Mouse (Mus musculus): Measurements from ENCODE around the gene Upk1b. TPM values are rescaled to one million over a fixed set of nuclear protein-coding genes. Genes with fewer than 3 reads are reported as not detected.

The Upk1b gene
- total and polyA plus RNA-seq, 2 experiments: 0.18 to 0.37 TPM

GRCm38 (mm10) chr16:38769529-38769928, 30.6 kb downstream of the Upk1b start:
- Histone ChIP-seq H3K27ac (replicated peaks; ENCODE audit: insufficient read depth, low read depth, low read length) (no peak overlapping the region), H3K27me3 (ENCODE audit: control insufficient read depth, insufficient read depth, low read length) (no peaks in the 10 kb centered on the region), H3K4me3 (ENCODE audit: insufficient read depth, low read depth, low read length) (no peak overlapping the region), H3K4me1 (ENCODE audit: control insufficient read depth, insufficient read depth, low read length) (no peaks in the 10 kb centered on the region), H3K79me2 (ENCODE audit: control insufficient read depth, insufficient read depth, low read length) (no peaks in the 10 kb centered on the region), H3K9ac (ENCODE audit: low read depth, low read length) (no peak overlapping the region), H3K36me3 (ENCODE audit: control insufficient read depth, insufficient read depth, low read length) (no peaks in the 10 kb centered on the region)
- 83% methylated on average over 9 of the region's 9 CpGs for WGBS
- TF ChIP-seq CTCF (IDR thresholded peaks at IDR 0.05; ENCODE audit: low read depth, low read length): no peak
- no peak for DNase-seq (ENCODE audit: extremely low read depth, low read depth, low spot score)

DNA sequence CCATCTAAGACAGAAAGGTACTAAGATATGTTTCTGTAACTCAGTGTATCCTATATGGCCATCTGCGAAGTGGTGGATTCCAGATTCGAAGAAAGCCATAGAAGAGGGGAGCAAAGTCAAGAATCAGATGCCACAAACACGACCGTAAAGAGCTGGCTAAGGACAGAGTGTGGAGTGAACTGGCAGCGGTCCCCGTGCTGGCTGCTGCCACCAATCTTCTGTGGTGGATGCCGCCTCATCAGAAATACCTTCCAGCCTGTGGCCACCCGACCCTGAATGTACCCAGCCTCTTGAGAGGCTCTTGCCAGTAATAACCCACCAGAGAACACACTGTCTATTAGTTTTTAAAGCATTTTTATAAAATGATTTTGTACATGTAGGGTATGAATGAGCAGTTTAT, 31.7 kb downstream of the Upk1b start:
- no peak for TF ChIP-seq POLR2A (IDR thresholded peaks at IDR 0.05; ENCODE audit: extremely low read depth, insufficient read depth, low read length)
- TF ChIP-seq CTCF (IDR thresholded peaks at IDR 0.05; ENCODE audit: low read depth, low read length): no peak

DNA sequence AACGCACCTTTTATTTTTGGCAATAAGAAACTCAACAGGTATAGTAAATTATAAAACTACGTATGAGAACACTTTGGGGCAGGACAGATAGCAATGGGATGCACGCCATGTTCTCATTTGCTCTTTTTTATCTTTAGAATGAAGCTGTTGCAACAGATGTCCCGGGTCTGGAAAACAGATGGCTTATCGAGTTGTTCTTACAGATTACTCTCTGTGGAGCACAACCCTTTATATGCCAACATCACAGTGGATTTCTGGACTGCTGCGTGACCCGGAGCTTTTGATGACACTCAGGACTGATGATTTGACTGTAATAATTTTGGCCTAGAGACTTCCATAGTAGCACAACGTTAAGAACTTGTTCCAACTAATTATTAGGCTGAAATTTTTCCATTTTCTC, 32.4 kb downstream of the Upk1b start:
- TF ChIP-seq CTCF (IDR thresholded peaks at IDR 0.05; ENCODE audit: low read depth, low read length) (no peak), POLR2A (IDR thresholded peaks at IDR 0.05; ENCODE audit: extremely low read depth, insufficient read depth, low read length) (no peak)
- H3K36me3 ChIP-seq (ENCODE audit: control insufficient read depth, insufficient read depth, low read length): no peaks in the 10 kb centered on the region
- 85% methylated on average over 8 of the region's 8 CpGs for WGBS
- H3K4me1 ChIP-seq (ENCODE audit: control insufficient read depth, insufficient read depth, low read length): peaks cover 1% of the 10 kb centered on the region; the same call in 1 of the 2 replicates
- no peaks in the 10 kb centered on the region for H3K79me2 ChIP-seq (ENCODE audit: control insufficient read depth, insufficient read depth, low read length)
- DNase-seq (ENCODE audit: extremely low read depth, low read depth, low spot score): no peak
- H3K27ac ChIP-seq (replicated peaks; ENCODE audit: insufficient read depth, low read depth, low read length): no peak overlapping the region
- H3K27me3 ChIP-seq (ENCODE audit: control insufficient read depth, insufficient read depth, low read length): no peaks in the 10 kb centered on the region
- H3K9ac ChIP-seq (ENCODE audit: low read depth, low read length): no peak overlapping the region
- H3K4me3 ChIP-seq (ENCODE audit: insufficient read depth, low read depth, low read length): no peak overlapping the region

More for the DNA sequence above, 31.7 kb downstream of the Upk1b start:
- WGBS: 92% methylated on average over 8 of the region's 8 CpGs
- H3K9ac ChIP-seq (ENCODE audit: low read depth, low read length): no peak overlapping the region
- no peak overlapping the region for H3K4me3 ChIP-seq (ENCODE audit: insufficient read depth, low read depth, low read length)
- no peaks in the 10 kb centered on the region for H3K27me3 ChIP-seq (ENCODE audit: control insufficient read depth, insufficient read depth, low read length)
- no peak for DNase-seq (ENCODE audit: extremely low read depth, low read depth, low spot score)
- H3K79me2 ChIP-seq (ENCODE audit: control insufficient read depth, insufficient read depth, low read length): no peaks in the 10 kb centered on the region
- no peaks in the 10 kb centered on the region for H3K36me3 ChIP-seq (ENCODE audit: control insufficient read depth, insufficient read depth, low read length)
- no peak overlapping the region for H3K27ac ChIP-seq (replicated peaks; ENCODE audit: insufficient read depth, low read depth, low read length)
- H3K4me1 ChIP-seq (ENCODE audit: control insufficient read depth, insufficient read depth, low read length): peaks cover under 1% of the 10 kb centered on the region; the same call in 1 of the 2 replicates

DNA sequence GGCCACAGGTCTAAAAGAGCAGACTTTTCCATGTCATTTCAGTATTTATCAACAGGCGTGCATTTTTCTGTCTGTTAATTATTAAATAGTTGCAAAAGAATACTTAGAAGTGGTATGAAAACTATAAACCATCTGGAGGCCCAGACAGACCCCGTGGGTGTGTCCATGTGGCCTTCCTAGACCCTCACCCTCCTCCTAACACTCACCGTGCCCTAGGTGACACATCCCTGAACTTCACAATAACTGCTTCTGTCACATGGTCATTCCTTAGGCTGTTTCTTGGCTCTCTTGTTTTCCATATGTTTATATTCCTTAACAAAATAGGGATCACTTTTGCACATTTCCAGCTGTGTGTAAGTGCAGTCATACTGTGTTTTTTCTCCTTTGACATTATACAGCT, 33.5 kb downstream of the Upk1b start:
- 54% methylated on average over 3 of the region's 3 CpGs for WGBS

DNA sequence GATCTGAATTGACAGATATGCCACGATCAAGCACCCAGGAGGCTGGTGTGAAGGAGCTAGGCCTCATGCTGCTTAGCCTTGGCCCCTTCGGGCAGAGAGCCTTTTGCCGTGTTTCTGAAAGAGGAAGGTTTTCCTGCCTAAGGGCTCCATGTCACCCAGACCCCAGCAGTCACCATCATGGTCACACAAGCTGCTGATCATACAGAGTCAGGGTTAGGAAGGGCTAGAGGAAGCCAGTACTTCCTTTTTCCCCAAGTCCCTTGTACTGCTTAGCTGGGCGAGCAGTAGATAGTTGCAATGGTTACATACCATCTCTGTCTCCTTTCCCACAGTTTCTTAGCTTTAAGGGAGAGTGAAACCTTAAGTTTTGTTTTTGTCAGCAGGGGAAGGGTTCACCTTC, 36.6 kb downstream of the Upk1b start:
- H3K27ac ChIP-seq (replicated peaks; ENCODE audit: insufficient read depth, low read depth, low read length): peak overlapping the region; percentile 70
- 81% methylated on average over 4 of the region's 4 CpGs for WGBS

More for the DNA sequence above, 33.5 kb downstream of the Upk1b start:
- no peaks in the 10 kb centered on the region for H3K36me3 ChIP-seq (ENCODE audit: control insufficient read depth, insufficient read depth, low read length)
- no peaks in the 10 kb centered on the region for H3K79me2 ChIP-seq (ENCODE audit: control insufficient read depth, insufficient read depth, low read length)
- no peaks in the 10 kb centered on the region for H3K27me3 ChIP-seq (ENCODE audit: control insufficient read depth, insufficient read depth, low read length)
- no peak overlapping the region for H3K27ac ChIP-seq (replicated peaks; ENCODE audit: insufficient read depth, low read depth, low read length)
- no peak for DNase-seq (ENCODE audit: extremely low read depth, low read depth, low spot score)
- peaks cover 1% of the 10 kb centered on the region; the same call in 1 of the 2 replicates for H3K4me1 ChIP-seq (ENCODE audit: control insufficient read depth, insufficient read depth, low read length)
- no peak overlapping the region for H3K9ac ChIP-seq (ENCODE audit: low read depth, low read length)
- no peak overlapping the region for H3K4me3 ChIP-seq (ENCODE audit: insufficient read depth, low read depth, low read length)
- TF ChIP-seq CTCF (IDR thresholded peaks at IDR 0.05; ENCODE audit: low read depth, low read length): no peak
- no peak for TF ChIP-seq POLR2A (IDR thresholded peaks at IDR 0.05; ENCODE audit: extremely low read depth, insufficient read depth, low read length)

GRCm38 (mm10) chr16:38762401-38762800, 37.7 kb downstream of the Upk1b start:
- WGBS: 85% methylated on average over 8 of the region's 8 CpGs

More for the DNA sequence above, 36.6 kb downstream of the Upk1b start:
- peak; percentile 38 for DNase-seq (ENCODE audit: extremely low read depth, low read depth, low spot score)
- H3K4me3 ChIP-seq (ENCODE audit: insufficient read depth, low read depth, low read length): no peak overlapping the region
- no peaks in the 10 kb centered on the region for H3K79me2 ChIP-seq (ENCODE audit: control insufficient read depth, insufficient read depth, low read length)
- peaks cover 1% of the 10 kb centered on the region; the same call in 1 of the 2 replicates for H3K4me1 ChIP-seq (ENCODE audit: control insufficient read depth, insufficient read depth, low read length)
- no peak overlapping the region for H3K9ac ChIP-seq (ENCODE audit: low read depth, low read length)
- no peaks in the 10 kb centered on the region for H3K27me3 ChIP-seq (ENCODE audit: control insufficient read depth, insufficient read depth, low read length)
- no peaks in the 10 kb centered on the region for H3K36me3 ChIP-seq (ENCODE audit: control insufficient read depth, insufficient read depth, low read length)
- TF ChIP-seq CTCF (IDR thresholded peaks at IDR 0.05; ENCODE audit: low read depth, low read length): no peak
- no peak for TF ChIP-seq POLR2A (IDR thresholded peaks at IDR 0.05; ENCODE audit: extremely low read depth, insufficient read depth, low read length)

More at GRCm38 (mm10) chr16:38762401-38762800, 37.7 kb downstream of the Upk1b start:
- no peaks in the 10 kb centered on the region for H3K36me3 ChIP-seq (ENCODE audit: control insufficient read depth, insufficient read depth, low read length)
- H3K27me3 ChIP-seq (ENCODE audit: control insufficient read depth, insufficient read depth, low read length): no peaks in the 10 kb centered on the region
- DNase-seq (ENCODE audit: extremely low read depth, low read depth, low spot score): no peak
- no peak overlapping the region for H3K9ac ChIP-seq (ENCODE audit: low read depth, low read length)
- H3K79me2 ChIP-seq (ENCODE audit: control insufficient read depth, insufficient read depth, low read length): no peaks in the 10 kb centered on the region
- no peak overlapping the region for H3K4me3 ChIP-seq (ENCODE audit: insufficient read depth, low read depth, low read length)
- H3K4me1 ChIP-seq (ENCODE audit: control insufficient read depth, insufficient read depth, low read length): peaks cover 3% of the 10 kb centered on the region; the same call in 1 of the 2 replicates
- no peak overlapping the region for H3K27ac ChIP-seq (replicated peaks; ENCODE audit: insufficient read depth, low read depth, low read length)
- no peak for TF ChIP-seq POLR2A (IDR thresholded peaks at IDR 0.05; ENCODE audit: extremely low read depth, insufficient read depth, low read length)
- no peak for TF ChIP-seq CTCF (IDR thresholded peaks at IDR 0.05; ENCODE audit: low read depth, low read length)

All from liver, adult 2 months (tissue).